Mouse (Mus musculus) heart, adult 9 months (tissue): ENCODE measurements around the gene Tbccd1.
"Not testable (repeated sequence)": the region's sequence is repeated elsewhere in the genome, so short reads cannot be mapped to it uniquely, and the experiment has no call there.

Experiments
- DNase-seq, 2 experiments: peaks; one replicate each; pipeline ENCODE4 v3.0.0; 2022; ENCODE audit warnings: low spot score in 2 of 2

Gene Tbccd1

DNA sequence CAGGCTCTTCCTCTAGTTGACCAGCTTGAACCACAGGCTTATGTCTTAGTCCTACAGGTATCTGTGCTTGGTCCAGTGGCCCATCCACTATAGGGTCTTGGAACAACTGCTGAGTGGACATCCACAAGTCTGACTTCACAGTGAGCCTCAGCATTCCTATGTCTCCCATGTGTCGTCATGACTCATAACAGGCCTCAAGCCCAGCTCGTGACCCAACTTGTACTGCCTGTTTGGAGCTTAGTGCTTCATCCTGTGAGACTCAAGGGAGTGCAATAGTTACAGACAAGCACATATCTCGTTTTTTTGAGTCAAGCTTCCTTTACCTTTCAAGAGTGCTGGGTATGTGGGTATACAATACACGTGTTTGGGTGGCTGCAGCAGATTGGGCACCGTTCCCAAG, 74.8 kb downstream of the Tbccd1 start:
- no peak for DNase-seq

DNA sequence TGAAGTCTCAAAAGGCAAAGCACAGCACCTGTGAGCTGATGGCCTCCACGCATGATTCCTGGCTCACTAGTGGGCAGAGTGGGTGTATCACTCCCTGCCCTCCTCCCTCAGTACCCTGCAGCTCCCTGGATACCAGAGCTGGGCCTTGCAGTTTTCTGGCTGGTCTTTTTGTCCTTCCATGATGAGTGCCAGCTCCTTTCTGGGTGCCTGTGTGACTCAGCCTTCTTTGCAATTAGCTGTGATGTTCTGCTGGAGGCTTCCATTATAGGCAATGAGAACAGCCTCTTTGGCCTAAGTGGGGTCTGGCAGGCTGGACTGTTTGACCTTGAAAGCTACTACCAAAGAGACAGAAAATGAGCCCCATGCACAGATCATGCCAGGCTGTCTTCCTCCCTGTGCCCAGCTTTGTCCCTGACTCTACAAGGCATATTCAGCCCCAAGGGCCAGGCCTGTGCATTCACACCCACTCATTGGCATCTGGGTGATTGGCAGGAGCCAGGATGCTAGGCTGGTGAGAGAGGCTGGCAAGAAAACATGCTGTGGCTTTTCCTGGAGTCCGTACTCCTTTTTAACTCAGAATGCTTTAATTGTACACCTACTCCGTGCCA, 78.1 kb downstream of the Tbccd1 start:
- DNase-seq, result no peak

DNA sequence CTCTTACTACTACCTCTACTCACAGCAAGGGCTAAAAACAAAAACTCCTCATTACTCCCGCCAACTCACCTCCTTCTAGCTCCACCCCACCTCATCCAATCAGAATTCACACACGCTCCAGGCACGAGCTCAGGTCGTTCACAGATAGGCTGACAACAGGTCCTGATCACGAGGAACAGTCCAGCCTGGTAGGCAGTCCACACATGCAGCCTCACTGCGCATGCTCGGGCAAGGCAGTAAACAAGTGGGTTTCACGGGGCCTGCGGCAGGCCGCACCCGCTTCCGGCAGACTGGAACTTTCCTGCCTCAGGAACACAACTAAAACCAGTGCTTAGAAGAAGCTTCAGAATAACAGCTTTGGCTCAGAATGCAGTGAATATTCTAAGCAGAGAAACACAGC, 79.2 kb downstream of the Tbccd1 start:
- not testable (repeated sequence) for DNase-seq

DNA sequence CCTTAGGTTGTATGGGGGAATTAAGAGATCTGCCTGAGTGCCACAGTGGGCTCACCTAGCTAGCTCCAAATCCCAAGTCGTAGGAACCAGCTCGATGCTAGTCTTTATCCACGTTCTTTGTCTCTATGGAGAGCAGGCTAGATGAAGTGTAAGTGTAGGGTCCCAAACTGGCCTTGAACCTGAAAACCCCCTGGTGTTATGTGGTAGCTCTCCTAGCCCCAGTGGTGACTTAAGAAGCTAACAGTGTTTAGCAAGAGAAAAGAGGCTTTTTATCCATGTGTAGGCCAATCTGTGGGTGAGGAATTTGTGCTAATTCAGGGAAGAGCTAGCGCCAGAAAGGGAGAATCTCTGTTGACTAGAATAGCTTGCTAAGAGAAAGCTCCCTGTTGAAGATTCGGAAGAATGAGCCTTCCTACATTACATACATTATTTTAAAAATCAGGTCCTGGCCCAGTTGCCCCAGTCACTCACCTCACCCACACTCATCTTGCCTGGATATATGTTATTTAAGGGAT, 81.9 kb downstream of the Tbccd1 start:
- DNase-seq, result no peak

DNA sequence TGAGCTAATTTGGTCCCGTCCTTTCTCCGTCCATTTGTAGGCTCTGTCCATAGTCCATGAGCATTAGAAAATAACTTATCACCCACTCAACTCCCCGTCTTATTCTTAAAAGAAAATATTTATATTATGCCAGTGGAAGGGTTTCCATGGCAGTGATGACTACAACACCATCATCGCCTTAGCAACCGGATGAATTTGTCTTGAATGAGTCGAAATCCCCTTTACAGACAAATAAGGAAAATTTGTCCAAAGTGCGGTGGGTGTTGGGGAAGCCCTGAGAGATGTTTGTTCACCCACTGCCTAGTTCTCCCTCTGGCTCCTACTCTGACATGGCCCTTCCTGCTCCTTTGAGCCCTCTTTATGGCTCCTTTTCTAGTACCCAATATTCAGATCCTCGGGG, 88.8 kb downstream of the Tbccd1 start:
- no peak for DNase-seq

DNA sequence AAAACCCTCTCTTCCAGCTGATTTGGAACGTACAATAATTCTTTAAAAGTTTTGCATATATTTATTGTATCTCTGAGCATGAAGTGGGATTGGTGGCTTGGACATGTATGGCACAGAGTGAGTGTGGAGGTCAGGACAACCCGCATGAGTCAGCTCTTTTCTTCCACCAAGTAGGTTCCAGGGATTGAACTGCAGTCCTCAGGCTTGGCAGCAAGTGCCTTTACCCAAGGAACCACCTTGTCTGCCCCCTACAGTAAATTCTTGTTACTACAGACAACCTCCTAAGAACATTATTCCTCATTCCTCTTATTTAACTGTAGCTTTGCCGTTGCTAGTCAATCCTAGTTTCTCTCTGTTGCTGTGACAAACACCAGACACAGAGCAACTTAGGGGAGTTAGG, 90.1 kb downstream of the Tbccd1 start:
- no peak for DNase-seq

DNA sequence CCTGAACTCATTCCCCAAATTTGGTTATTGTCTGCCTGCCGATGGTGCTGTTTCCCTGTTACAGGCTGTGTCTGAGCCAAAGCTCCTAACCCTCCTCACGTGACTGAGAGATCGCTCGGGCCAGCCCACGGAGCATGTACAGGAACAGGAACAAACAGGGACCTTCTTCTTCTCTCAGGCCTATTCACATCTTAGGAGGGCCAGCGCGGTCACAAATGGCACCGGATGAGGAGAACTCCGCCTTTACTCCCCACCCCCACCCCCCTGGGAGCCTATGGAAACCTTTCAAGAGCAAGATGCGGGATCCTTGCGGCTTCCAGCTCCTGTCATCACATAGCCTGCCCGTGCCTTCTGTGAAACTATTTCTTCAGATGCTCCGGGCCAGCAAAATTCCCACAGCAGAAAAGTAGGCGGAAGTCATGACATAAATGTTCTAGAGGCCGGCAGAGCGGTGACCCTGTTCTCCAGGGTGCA, 90.7 kb downstream of the Tbccd1 start:
- peak; percentile 60 for DNase-seq

DNA sequence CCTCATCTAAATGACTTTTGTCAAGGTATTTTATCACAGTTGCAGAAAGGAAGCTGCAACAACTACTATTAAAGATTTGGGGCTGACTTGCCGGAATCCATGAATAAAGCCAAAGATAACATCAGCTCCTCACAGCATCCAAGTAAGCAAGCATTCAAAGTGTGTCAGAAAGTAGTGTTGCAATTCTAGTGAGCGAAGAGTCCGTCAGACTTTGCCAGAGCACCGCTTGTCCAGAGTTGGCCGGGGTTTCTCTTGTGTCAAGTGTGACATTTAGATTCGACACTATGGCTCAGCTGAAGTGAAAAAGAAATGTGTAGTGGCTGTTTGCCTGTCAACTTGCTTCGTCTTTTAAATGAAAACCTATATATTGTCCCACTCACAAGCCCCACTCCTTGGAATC, 91.9 kb downstream of the Tbccd1 start:
- DNase-seq, result peak; percentile 15
